Mouse (Mus musculus) midbrain, embryonic 13.5 days (tissue): ENCODE measurements at regions not wholly inside any gene's neighbourhood (a gene's known extent, or its start where the extent isn't known, plus 50 kb on each side); places are given as distances from the start of the nearest gene placed in this dataset.
A peak's percentile ranks its signal among the peaks of the same experiment; 100 is the strongest.

Experiments
- ATAC-seq: fragments of 200-750 bp; cut with Nextera tagmentation; 2 replicates; pipeline ENCODE4 v1.8.0; 2017; ENCODE audit warnings: mild to moderate bottlenecking, moderate TSS enrichment, moderate library complexity
- H3K27ac ChIP-seq: fragments of 300-500 bp; sonication (generic); 2 replicates; pipeline ENCODE4 v1.5.1; 2015; ENCODE audit warnings: inconsistent platforms, mild to moderate bottlenecking, moderate library complexity
- H3K27me3 ChIP-seq: fragments of 300-500 bp; sonication (generic); 2 replicates; pipeline ENCODE4 v1.6.1; 2015; ENCODE audit warnings: mild to moderate bottlenecking, inconsistent platforms
- H3K36me3 ChIP-seq: fragments of 300-500 bp; sonication (generic); 2 replicates; pipeline ENCODE4 v1.6.1; 2015; ENCODE audit warnings: mild to moderate bottlenecking, inconsistent platforms
- H3K4me1 ChIP-seq: fragments of 300-500 bp; sonication (generic); replicated peaks from 2 replicates; pipeline ENCODE4 v1.6.1; 2015; ENCODE audit warnings: inconsistent platforms
- H3K4me2 ChIP-seq: fragments of 300-500 bp; sonication (generic); replicated peaks from 2 replicates; pipeline ENCODE4 v1.6.1; 2015; ENCODE audit warnings: moderate library complexity, mild to moderate bottlenecking, inconsistent platforms
- H3K4me3 ChIP-seq: fragments of 300-500 bp; sonication (generic); replicated peaks from 2 replicates; pipeline ENCODE4 v1.5.1; 2015; ENCODE audit warnings: mild to moderate bottlenecking, inconsistent platforms
- H3K9ac ChIP-seq: fragments of 300-500 bp; sonication (generic); replicated peaks from 2 replicates; pipeline ENCODE4 v1.6.1; 2015; ENCODE audit warnings: mild to moderate bottlenecking, inconsistent platforms
- H3K9me3 ChIP-seq: fragments of 300-500 bp; sonication (generic); 2 replicates; pipeline ENCODE4 v1.6.1; 2016; ENCODE audit warnings: mild to moderate bottlenecking, inconsistent platforms
- WGBS: fragments of 180-500 bp; shearing (Covaris S2); methylation state at CpG from one replicate; pipeline ENCODE4 v1.1.7; 2015; 5-methylcytosine and 5-hydroxymethylcytosine counted together

DNA sequence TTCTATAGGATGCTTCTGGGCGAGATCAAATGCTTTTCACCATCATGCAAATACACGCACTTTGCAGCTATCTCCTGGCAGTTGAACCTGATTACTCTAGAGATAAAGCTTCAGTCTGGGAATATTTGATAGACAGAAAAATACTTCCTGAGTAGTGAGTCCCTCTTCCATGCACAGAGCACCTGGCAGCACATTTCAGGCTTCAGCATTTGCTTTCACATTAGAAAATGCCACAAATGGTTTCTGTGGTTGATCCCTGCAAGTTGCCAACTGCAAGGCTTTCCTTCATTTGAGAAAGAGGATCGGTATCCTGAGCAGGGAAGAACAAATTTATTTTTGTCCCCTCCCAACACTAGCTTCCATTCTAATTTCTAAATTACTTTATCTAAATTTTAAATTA, 155.5 kb upstream of the Negr1 start:
- Histone ChIP-seq H3K36me3 (no peaks in the 10 kb centered on the region), H3K4me3 (no peak overlapping the region), H3K9ac (no peak overlapping the region), H3K9me3 (no peaks in the 10 kb centered on the region), H3K27me3 (no peaks in the 10 kb centered on the region), H3K4me1 (no peaks in the 10 kb centered on the region), H3K27ac (no peak overlapping the region), H3K4me2 (no peak overlapping the region)
- ATAC-seq = no peak
- 91% methylated on average over 3 of the region's 3 CpGs for WGBS

DNA sequence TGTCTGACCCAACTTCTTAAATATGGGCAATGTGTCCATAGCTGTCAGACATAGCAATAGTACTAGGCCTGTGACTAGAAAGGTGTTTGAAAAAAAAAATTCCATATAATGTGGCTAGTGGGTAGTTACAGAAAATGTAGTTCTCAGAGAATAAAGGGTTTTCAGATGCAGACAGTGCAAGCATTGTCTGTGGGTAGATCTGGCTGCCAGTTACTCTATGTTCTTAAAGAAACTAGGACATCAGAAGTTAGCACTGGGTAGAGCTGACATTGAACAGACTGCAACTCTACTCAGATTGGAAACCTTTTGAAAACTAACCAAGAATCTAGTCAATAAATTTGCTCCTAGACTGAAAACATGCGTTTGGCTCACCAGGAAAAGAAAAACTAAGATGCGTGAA, 154.5 kb upstream of the Negr1 start:
- WGBS = 88% methylated on average over 2 of the region's 2 CpGs

DNA sequence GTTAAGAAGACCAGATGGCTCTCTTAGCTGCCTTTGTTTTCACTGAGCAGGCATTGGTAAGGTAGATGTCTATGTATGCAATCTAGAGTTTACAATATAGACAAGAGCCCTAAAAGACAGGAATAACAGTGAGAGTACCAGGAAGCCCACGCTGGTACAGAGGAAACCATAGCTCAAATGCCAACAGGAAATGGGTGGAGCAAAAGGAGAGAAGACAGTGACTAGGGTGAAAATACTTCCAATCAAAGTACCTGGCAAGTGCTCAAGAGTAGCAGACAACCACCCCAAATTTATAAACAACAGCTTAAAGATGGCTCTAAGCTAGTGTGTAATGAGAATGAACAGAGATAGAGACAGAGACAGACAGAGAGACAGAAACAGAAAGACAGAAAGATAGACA, 151.5 kb upstream of the Negr1 start:
- Histone ChIP-seq H3K4me1 (no peaks in the 10 kb centered on the region), H3K36me3 (no peaks in the 10 kb centered on the region), H3K4me3 (no peak overlapping the region), H3K27ac (no peak overlapping the region), H3K9ac (no peak overlapping the region), H3K9me3 (no peaks in the 10 kb centered on the region), H3K4me2 (no peak overlapping the region), H3K27me3 (no peaks in the 10 kb centered on the region)
- 78% methylated on average over 1 of the region's 1 CpGs for WGBS
- ATAC-seq = no peak

More for the DNA sequence above, 154.5 kb upstream of the Negr1 start:
- Histone ChIP-seq H3K27ac (no peak overlapping the region), H3K27me3 (no peaks in the 10 kb centered on the region), H3K4me2 (no peak overlapping the region), H3K4me3 (no peak overlapping the region), H3K9ac (no peak overlapping the region), H3K36me3 (no peaks in the 10 kb centered on the region), H3K4me1 (no peaks in the 10 kb centered on the region), H3K9me3 (no peaks in the 10 kb centered on the region)
- no peak for ATAC-seq

DNA sequence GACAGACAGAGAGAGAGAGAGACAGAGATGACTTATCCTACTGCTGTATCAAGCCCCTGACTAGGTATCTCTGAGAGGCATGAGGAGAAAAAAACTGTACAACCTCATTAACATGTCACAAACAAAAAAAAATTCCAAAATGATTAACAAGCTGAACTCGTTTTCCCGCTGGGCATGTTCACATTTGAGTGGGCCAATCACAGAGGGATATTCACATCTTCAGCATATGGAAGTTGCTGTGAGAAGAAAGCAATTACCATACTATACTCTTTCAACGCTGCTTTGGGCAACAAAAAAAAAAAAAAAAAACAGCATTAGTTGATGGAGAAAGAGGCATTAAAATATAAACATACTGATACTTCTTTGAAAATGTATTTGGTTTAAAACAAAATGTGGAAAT, 148.8 kb upstream of the Negr1 start:
- Histone ChIP-seq H3K27me3 (no peaks in the 10 kb centered on the region), H3K4me3 (no peak overlapping the region), H3K9ac (no peak overlapping the region), H3K9me3 (no peaks in the 10 kb centered on the region), H3K4me2 (no peak overlapping the region), H3K36me3 (no peaks in the 10 kb centered on the region), H3K4me1 (no peaks in the 10 kb centered on the region), H3K27ac (no peak overlapping the region)
- ATAC-seq = no peak
- 85% methylated on average over 3 of the region's 3 CpGs for WGBS

DNA sequence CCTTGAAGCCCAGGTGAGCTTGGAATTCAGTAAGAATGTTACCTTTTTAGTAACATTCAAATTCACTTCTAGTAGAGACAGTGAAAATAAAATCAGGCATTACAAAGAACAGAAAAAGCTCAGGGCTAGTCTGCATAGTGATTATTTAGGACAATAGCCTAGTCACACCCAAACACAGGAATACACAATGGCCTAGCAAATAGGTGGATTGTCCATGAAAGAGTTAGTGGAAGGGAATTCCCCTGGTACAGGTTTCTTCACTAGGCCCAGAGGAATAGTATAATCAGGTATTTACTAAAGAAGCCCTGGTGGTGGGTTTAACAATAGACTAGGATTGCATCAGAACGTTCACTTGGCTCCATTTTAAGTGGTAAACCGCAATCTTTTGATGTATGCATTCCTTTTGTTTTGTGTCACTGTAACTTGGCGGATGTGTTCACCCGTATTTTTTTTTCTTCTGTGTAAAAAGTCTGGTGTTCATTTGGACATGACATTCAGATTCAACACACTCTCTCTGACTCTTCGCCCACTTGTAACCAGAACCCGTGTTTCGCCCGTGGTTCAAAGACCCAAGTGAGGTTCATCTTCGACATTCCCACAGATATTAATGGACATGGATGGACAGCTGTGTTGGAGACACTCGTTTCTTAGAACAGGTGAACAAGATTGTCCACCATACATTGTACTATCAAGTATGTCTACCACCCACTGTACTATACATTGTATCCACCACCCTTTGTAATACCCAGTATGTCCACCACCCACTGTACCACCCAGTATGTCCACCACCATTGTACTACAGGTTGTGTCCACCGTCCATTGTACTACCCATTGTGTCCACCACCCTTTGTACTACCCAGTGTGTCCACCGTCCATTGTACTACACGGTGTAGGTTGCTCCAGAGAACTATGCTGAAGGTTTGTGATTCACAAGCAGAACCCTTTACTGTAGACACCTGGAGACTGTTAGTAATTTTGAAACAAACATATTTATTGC, 146.9 kb upstream of the Negr1 start:
- WGBS = 91% methylated on average over 13 of the region's 13 CpGs
- Histone ChIP-seq H3K4me1 (no peaks in the 10 kb centered on the region), H3K9me3 (no peaks in the 10 kb centered on the region), H3K36me3 (no peaks in the 10 kb centered on the region), H3K27ac (no peak overlapping the region), H3K9ac (no peak overlapping the region), H3K4me3 (no peak overlapping the region), H3K4me2 (no peak overlapping the region), H3K27me3 (no peaks in the 10 kb centered on the region)
- ATAC-seq = 0 out of 2 replicates have a peak, but pooled peaks have one; percentile 53

DNA sequence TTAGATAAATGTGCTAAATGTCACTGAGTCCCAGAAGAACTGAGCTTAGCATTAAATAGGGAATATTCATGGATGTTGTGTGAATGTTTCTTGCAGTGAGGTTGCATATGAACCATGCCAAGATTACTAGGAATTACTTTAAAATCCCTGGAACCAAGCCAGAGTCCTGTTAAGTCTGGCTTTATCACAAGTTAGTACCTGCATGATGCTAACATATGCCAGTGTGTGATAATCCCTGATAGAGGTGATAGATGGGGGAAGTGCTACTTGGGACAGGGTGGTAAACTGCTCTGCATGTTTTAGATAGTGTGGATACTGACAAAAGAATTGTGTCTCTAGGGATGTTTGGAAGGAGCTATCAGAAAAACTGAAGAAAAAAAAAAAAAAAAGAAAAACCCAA, 143.5 kb upstream of the Negr1 start:
- ATAC-seq = no peak
- Histone ChIP-seq H3K4me1 (no peaks in the 10 kb centered on the region), H3K9me3 (no peaks in the 10 kb centered on the region), H3K4me3 (no peak overlapping the region), H3K27ac (no peak overlapping the region), H3K9ac (no peak overlapping the region), H3K27me3 (no peaks in the 10 kb centered on the region), H3K36me3 (no peaks in the 10 kb centered on the region), H3K4me2 (no peak overlapping the region)

DNA sequence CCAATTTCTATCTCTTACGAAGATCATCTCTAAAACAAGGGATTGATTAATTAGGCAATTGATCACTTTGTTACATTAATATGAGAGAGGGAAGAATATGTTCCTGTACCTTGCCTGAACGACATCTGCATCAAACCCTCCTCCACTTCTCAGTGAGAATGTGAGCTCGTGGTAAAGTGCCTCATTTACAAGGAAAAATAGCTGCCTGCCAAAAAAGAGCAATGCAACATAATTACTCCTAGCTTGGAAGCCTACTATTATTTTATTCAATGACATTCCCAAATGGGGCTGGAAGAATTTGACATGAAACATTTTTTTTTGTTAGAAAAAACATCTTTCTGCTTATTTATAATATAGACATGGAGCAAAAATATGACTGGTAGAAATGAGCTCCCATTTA, 138.5 kb upstream of the Negr1 start:
- Histone ChIP-seq H3K9ac (no peak overlapping the region), H3K9me3 (peaks cover 4% of the 10 kb centered on the region; the same call in 1 of the 2 replicates), H3K36me3 (no peaks in the 10 kb centered on the region), H3K27me3 (no peaks in the 10 kb centered on the region), H3K4me3 (no peak overlapping the region), H3K27ac (no peak overlapping the region), H3K4me2 (no peak overlapping the region), H3K4me1 (no peaks in the 10 kb centered on the region)
- ATAC-seq = no peak
- WGBS = 63% methylated on average over 3 of the region's 3 CpGs

DNA sequence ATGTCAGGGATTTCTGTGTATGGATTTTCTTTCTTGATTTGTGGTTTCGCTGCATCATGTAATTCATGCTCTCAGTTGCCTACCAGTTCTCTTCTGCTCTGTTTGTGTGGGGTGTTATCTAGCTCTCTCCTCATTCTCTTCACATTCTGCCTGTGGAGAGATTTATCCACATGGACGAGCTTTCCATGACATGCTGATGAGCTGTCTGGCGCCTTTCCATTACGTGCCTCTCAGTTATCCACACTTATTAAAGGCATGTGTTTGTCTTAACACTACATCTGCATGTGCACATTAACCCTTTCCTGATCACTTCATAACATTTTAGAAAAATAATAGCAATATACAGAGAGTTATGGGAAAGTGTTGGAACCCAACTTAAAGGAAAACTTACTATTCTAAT, 106.6 kb upstream of the Negr1 start:
- Histone ChIP-seq H3K4me1 (no peaks in the 10 kb centered on the region), H3K27me3 (no peaks in the 10 kb centered on the region)
- no peak for ATAC-seq

DNA sequence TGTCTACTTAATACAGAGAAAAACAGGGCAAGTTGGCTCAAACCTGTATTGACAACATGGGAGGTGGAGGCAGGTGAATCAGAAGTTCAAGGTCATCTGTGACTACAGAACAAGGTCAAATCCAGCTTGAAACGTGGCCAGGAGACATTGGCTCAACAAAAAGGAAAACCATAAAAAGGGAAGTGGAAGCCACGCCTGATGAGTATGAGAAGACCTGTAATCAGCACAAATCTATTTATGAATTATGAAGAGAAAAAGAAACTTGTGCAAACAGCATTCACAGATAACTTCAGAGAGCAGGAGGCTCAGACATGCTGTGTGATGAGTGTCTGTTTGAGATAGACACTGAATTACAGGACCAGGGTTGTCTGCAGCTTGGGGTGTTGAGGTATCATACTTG, 98.3 kb upstream of the Negr1 start:
- no peak for ATAC-seq
- Histone ChIP-seq H3K9ac (no peak overlapping the region), H3K9me3 (no peaks in the 10 kb centered on the region), H3K4me1 (no peaks in the 10 kb centered on the region), H3K4me3 (no peak overlapping the region), H3K27ac (no peak overlapping the region), H3K36me3 (no peaks in the 10 kb centered on the region), H3K27me3 (no peaks in the 10 kb centered on the region), H3K4me2 (no peak overlapping the region)
- WGBS = 73% methylated on average over 2 of the region's 2 CpGs

More for the DNA sequence above, 106.6 kb upstream of the Negr1 start:
- Histone ChIP-seq H3K27ac (no peak overlapping the region), H3K9ac (no peak overlapping the region), H3K4me2 (no peak overlapping the region), H3K9me3 (no peaks in the 10 kb centered on the region), H3K4me3 (no peak overlapping the region), H3K36me3 (no peaks in the 10 kb centered on the region)
- 50% methylated on average over 4 of the region's 4 CpGs for WGBS

DNA sequence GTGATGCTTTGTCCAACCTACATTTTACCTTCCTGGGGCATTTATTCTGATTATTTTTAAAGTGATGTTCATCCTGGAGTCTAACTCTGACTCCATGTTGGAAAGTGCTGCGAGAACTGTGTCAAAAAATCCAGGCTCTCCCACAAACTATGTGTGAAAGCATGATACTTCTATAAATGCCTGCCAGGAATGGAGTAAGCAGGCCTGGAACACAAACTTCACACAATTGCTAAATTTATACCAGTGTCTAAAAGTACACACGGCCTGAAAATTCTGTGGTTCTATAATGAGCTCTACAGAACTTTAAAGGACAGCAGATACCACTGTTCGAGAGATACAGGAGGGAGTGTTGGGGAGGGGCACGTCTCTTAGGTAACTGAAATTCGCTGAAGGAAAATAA, 96.0 kb upstream of the Negr1 start:
- Histone ChIP-seq H3K9me3 (no peaks in the 10 kb centered on the region), H3K27ac (no peak overlapping the region), H3K36me3 (no peaks in the 10 kb centered on the region), H3K4me2 (no peak overlapping the region), H3K4me3 (no peak overlapping the region), H3K27me3 (no peaks in the 10 kb centered on the region), H3K4me1 (no peaks in the 10 kb centered on the region), H3K9ac (no peak overlapping the region)
- ATAC-seq = no peak
- WGBS = 85% methylated on average over 5 of the region's 5 CpGs

DNA sequence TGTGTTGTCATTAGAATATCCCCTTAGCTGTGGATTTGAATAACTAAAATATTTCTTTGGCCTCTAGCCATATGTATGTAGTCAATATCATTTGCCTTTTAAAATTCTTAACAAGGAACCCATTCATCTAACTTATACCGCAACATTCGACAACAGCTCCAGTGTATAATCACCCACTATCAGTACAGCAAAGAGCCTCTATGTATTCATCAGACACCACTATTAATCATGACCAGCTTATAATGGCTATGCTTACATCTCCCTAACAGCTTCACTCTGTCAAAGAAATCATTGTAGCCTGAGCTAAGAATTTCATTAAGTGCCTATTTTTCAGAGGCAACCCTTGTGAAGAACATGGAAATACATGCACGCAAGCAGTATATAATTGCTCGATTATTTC, 88.9 kb upstream of the Negr1 start:
- 81% methylated on average over 4 of the region's 4 CpGs for WGBS
- Histone ChIP-seq H3K9me3 (no peaks in the 10 kb centered on the region), H3K4me1 (no peaks in the 10 kb centered on the region), H3K27me3 (no peaks in the 10 kb centered on the region), H3K36me3 (no peaks in the 10 kb centered on the region), H3K27ac (no peak overlapping the region), H3K9ac (no peak overlapping the region), H3K4me2 (no peak overlapping the region), H3K4me3 (no peak overlapping the region)
- no peak for ATAC-seq
